Mouse (Mus musculus) thymus, postnatal 14 days (tissue): Measurements from ENCODE around the gene Dhfr.

ENCODE experiments used
- DNase-seq: peaks from one replicate; pipeline ENCODE4 v3.0.0; 2021

Dhfr gene

GRCm38 (mm10) chr13:92393047-92393661 is 38.6 kb downstream of the Dhfr start:
- no peak for DNase-seq

GRCm38 (mm10) chr13:92398491-92399384 is 44.2 kb downstream of the Dhfr start:
- no peak for DNase-seq

- no peak for DNase-seq
Observed at GRCm38 (mm10) chr13:92402063-92402462, 47.5 kb downstream of the Dhfr start.

- no peak for DNase-seq
Observed at GRCm38 (mm10) chr13:92403496-92403895, 49.0 kb downstream of the Dhfr start.

GRCm38 (mm10) chr13:92410486-92410885 is 56.0 kb downstream of the Dhfr start:
- no peak for DNase-seq

DNA sequence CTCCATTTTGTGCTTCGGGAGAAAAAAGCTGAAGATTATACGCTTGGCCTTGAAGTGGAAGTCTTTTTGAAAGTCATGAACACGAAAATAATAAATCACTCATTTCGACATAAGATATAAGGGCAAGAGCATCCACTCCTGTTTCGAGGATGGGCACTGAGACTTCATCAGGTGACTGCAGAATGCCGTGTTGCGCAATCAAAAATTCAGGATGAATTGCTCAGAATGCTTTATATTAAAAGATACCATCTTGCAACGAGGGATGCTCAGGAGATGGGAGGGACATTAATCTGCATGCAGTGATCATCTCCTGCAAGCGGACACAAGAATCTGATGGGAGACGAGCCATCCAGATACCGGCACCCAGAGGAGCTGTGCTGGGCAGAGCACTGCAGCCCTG is 65.1 kb downstream of the Dhfr start:
- no peak for DNase-seq

- no peak for DNase-seq
Observed at GRCm38 (mm10) chr13:92423711-92424110, 69.2 kb downstream of the Dhfr start.

DNA sequence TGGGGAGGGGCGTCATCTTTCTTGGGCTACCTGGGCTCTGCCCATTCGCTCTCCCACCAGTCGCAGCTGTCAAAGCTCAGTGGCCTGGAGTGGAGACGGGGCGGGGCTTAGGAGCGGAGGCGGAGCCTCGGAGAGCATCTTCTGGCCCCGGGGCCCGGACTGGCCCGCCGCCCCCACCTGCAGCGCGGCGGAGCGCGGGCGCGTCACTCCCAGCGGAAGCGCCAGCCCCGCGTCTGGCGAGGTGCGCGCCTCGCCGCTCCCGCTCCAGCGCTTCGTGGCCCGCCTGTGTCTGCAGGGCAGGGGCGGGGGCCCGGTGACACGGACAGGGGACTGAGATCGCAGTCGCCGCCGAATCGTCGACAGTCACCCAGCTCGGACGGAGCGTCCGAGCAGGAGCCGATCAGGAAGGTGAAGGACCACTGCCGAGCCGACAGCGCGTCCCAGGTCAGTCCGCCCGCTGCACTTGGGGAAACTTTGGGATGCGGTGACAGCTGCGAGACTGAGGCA is 71.3 kb downstream of the Dhfr start, which contains the start of gene Ankrd34b:
Gene Ankrd34b, plus strand, starts transcription at position 139 of the 507 bp plus-strand sequence.
- peak; percentile 49 for DNase-seq

DNA sequence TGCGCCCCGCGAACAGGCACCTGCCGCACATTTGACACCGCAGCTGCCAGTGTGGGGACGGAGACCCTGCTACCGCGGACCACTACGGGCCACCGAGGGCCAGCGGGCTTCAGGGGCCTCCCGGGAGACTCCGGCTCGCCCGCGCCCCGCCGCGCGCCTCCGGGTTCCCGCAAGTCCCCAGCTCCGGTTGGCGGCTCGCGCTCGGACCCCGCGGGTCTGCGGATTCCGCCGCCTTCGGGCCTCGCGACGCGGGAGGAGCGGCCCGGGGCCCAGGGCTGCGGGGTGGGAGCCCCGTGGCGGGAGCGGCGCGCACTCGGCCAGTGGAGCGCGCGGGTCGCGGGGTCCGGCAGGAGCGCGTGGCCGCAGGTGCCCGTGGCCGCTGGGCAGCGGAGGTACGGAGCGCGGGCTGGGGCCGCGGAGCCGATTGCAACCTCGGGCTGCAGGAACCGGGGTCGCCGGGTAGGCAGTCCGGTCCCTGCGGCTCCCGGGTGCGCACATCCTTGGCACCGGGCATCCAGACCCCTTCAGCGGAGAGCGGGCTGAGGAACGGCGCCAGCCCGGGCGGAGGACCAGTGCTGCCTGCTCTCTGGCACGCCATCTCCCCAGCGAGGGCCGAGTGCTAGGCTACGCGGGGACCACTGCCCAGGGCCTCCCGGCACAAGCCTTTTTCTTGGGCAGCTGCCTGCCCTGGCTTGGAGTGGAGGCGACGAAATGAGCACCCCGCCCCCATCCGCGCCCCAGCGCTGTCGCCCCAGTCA is 71.9 kb downstream of the Dhfr start:
- DNase-seq, result peak; percentile 6

GRCm38 (mm10) chr13:92427351-92427855 is 72.9 kb downstream of the Dhfr start:
- no peak for DNase-seq
